Mouse (Mus musculus): ENCODE results near the gene Commd3. TPM values are rescaled to one million over a fixed set of nuclear protein-coding genes. Genes with fewer than 3 reads are reported as not detected.

Commd3 gene
- polyA plus RNA-seq, 1 experiment from 2014 or later: 138 TPM

GRCm38 (mm10) chr2:18722208-18722830 is 50.1 kb downstream of the Commd3 start:
- H3K36me3 ChIP-seq (ENCODE audit: control insufficient read depth, insufficient read depth, low read length): no peaks in the 10 kb centered on the region
- WGBS: 61% methylated on average over 3 of the region's 3 CpGs
- DNase-seq (ENCODE audit: low spot score): no peak
- H3K27me3 ChIP-seq (replicated peaks; ENCODE audit: control insufficient read depth, insufficient read depth, low read length): no peaks in the 10 kb centered on the region
- no peak for ATAC-seq (replicated peaks; ENCODE audit: low FRiP score)
- no peak overlapping the region for H3K4me2 ChIP-seq
- H3K9me3 ChIP-seq (ENCODE audit: control insufficient read depth, low read length): no peaks in the 10 kb centered on the region
- no peak overlapping the region for H3K4me3 ChIP-seq (ENCODE audit: low read depth, low read length)
- H3K4me1 ChIP-seq (replicated peaks; ENCODE audit: control insufficient read depth, insufficient read depth, low read length): no peaks in the 10 kb centered on the region
- no peak overlapping the region for H3K27ac ChIP-seq (ENCODE audit: low read depth, low read length)
- H3K9ac ChIP-seq (ENCODE audit: low read depth, low read length): no peak overlapping the region

- Histone ChIP-seq H3K9ac (ENCODE audit: low read depth, low read length) (no peak overlapping the region), H3K4me3 (ENCODE audit: low read depth, low read length) (no peak overlapping the region), H3K27me3 (replicated peaks; ENCODE audit: control insufficient read depth, insufficient read depth, low read length) (no peaks in the 10 kb centered on the region), H3K27ac (ENCODE audit: low read depth, low read length) (no peak overlapping the region), H3K36me3 (ENCODE audit: control insufficient read depth, insufficient read depth, low read length) (no peaks in the 10 kb centered on the region), H3K4me2 (no peak overlapping the region), H3K9me3 (ENCODE audit: control insufficient read depth, low read length) (no peaks in the 10 kb centered on the region), H3K4me1 (replicated peaks; ENCODE audit: control insufficient read depth, insufficient read depth, low read length) (no peaks in the 10 kb centered on the region)
- no peak for ATAC-seq (replicated peaks; ENCODE audit: low FRiP score)
- 74% methylated on average over 1 of the region's 1 CpGs for WGBS
- no peak for DNase-seq (ENCODE audit: low spot score)
These were observed 52.3 kb downstream of the Commd3 start for GRCm38 (mm10) chr2:18724462-18724861.

Other genes starting within 250 kb of the Commd3 start
- gene Bmi1, start 4.6 kb downstream of the Commd3 start, polyA plus RNA-seq (2014; fragmentation: Nextera tagmentation; extraction: Ambion mirVana): 12.9 and 16.6 TPM in 2 replicates
- gene Spag6, start 21.6 kb downstream of the Commd3 start, polyA plus RNA-seq (2014; fragmentation: Nextera tagmentation; extraction: Ambion mirVana): not detected in 2 replicates